ENCODE assay signal across 13 mouse cellular contexts in the genomic region with DNA sequence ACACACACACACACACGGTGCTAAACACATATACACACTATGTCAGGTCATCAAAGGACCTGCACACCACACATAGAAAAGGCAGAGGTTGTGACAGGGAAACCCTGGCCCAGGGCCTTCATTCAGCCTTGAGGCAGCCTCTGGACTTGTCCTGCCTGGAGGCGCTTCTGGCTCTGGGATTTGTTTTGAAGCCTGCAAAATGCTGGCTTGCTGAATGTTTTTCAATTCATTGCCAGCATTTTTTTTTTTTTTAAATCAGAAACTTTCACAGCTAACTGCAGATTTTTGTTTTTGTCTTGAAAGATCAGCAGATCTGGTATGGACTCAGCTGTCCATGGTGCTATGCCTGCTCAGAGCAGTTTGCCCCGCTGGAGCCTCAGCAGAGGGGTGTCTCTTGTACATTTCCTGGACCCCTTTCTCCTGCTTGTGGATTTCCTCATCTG. TPM values are rescaled to one million over a fixed set of nuclear protein-coding genes. Genes with fewer than 3 reads are reported as not detected.
A peak's percentile ranks its signal among the peaks of the same experiment; 100 is the strongest.
DNase-seq lines count a peak whose midpoint lies in the region; ATAC-seq and TF ChIP-seq lines count a peak whose summit lies in the region.
"Had no signal": no experiment of that assay in that cellular context is flagged by ENCODE, and none has a peak within 500 bp of the region (broad histone marks: within the 10 kb centered on the region; RNA-seq: fewer than 3 reads in every experiment).

No protein-coding gene starts in this region.

- no peak overlapping the region for H3K4me2 ChIP-seq in lung, embryonic 14.5 days
- no peak overlapping the region for H3K4me2 ChIP-seq in kidney, postnatal 0 days (ENCODE audit: low read length)

- no peaks in the 10 kb centered on the region for H3K9me3 ChIP-seq in lung, embryonic 14.5 days (ENCODE audit: low read depth, low read length)
- H3K9me3 ChIP-seq in kidney, postnatal 0 days (replicated peaks; ENCODE audit: low read length), result no peaks in the 10 kb centered on the region
- H3K9me3 ChIP-seq: midbrain, embryonic 10.5 days had no signal

- no peak overlapping the region for H3K4me3 ChIP-seq in lung, embryonic 14.5 days (ENCODE audit: low read depth, low read length)
- no peak overlapping the region for H3K4me3 ChIP-seq in lung, adult 2 months (replicated peaks; ENCODE audit: extremely low read depth, low read depth, low read length)
- H3K4me3 ChIP-seq in kidney, postnatal 0 days (replicated peaks; ENCODE audit: low read depth, low read length), result no peak overlapping the region
- no peak overlapping the region for H3K4me3 ChIP-seq in small intestine, adult 2 months (ENCODE audit: low read depth, low read length)
- H3K4me3 ChIP-seq: midbrain, embryonic 10.5 days had no signal

- no peak overlapping the region for H3K9ac ChIP-seq in lung, embryonic 14.5 days
- no peak overlapping the region for H3K9ac ChIP-seq in kidney, postnatal 0 days (ENCODE audit: low read depth, low read length)

- 44% methylated on average over 3 of the region's 3 CpGs for WGBS in lung, embryonic 14.5 days
- WGBS in lung, adult 2 months, result 50% methylated on average over 3 of the region's 3 CpGs
- WGBS in kidney, postnatal 0 days, result 52% methylated on average over 3 of the region's 3 CpGs
- 76% methylated on average over 3 of the region's 3 CpGs for WGBS in small intestine, adult 2 months

- no peak for TF ChIP-seq POLR2A in lung, adult 2 months (IDR thresholded peaks at IDR 0.05; ENCODE audit: borderline replicate concordance, extremely low read depth, low read depth, low read length)
- TF ChIP-seq POLR2A in small intestine, adult 2 months (IDR thresholded peaks at IDR 0.05; ENCODE audit: low read depth, low read length), result no peak

- H3K27me3 ChIP-seq in lung, embryonic 14.5 days (ENCODE audit: insufficient read depth, low read length), result no peaks in the 10 kb centered on the region
- H3K27me3 ChIP-seq in kidney, postnatal 0 days (ENCODE audit: insufficient read depth, low read length), result no peaks in the 10 kb centered on the region
- H3K27me3 ChIP-seq in small intestine, adult 2 months (ENCODE audit: control insufficient read depth, insufficient read depth, low read length), result no peaks in the 10 kb centered on the region

- peak; percentile 46 for DNase-seq in gastrocnemius, adult 18-20 months (ENCODE audit: low spot score)
- no peak for DNase-seq in gastrocnemius, postnatal 10 days
- peak; percentile 75 for DNase-seq in lung, embryonic 14.5 days
- no peak for DNase-seq in lung, adult 2 months
- peak; percentile 78 for DNase-seq in kidney, postnatal 0 days (ENCODE audit: low spot score)
- DNase-seq in cerebellum, adult 8-10 months, result no peak
- DNase-seq: right cerebral cortex, postnatal 4 days had no signal

- no peaks in the 10 kb centered on the region for H3K36me3 ChIP-seq in lung, embryonic 14.5 days (ENCODE audit: insufficient read depth)
- no peaks in the 10 kb centered on the region for H3K36me3 ChIP-seq in kidney, postnatal 0 days (ENCODE audit: insufficient read depth, low read length)
- no peaks in the 10 kb centered on the region for H3K36me3 ChIP-seq in small intestine, adult 2 months (ENCODE audit: control insufficient read depth, insufficient read depth, low read length)
- H3K36me3 ChIP-seq: midbrain, embryonic 10.5 days had no signal

- H3K4me1 ChIP-seq in lung, embryonic 14.5 days (ENCODE audit: insufficient read depth), result peaks cover 20% of the 10 kb centered on the region
- H3K4me1 ChIP-seq in lung, adult 2 months (ENCODE audit: control insufficient read depth, insufficient read depth, low read length), result no peaks in the 10 kb centered on the region
- H3K4me1 ChIP-seq in kidney, postnatal 0 days (replicated peaks; ENCODE audit: insufficient read depth, low read length), result no peaks in the 10 kb centered on the region
- H3K4me1 ChIP-seq in small intestine, adult 2 months (ENCODE audit: control insufficient read depth, insufficient read depth, insufficient read length, low read length), result peaks cover 33% of the 10 kb centered on the region

- ATAC-seq in lung, embryonic 14.5 days (ENCODE audit: insufficient read depth), result no peak; the same call in 1 of the 2 replicates
- no peak for ATAC-seq in kidney, postnatal 0 days (replicated peaks; ENCODE audit: low FRiP score, low read depth)
- ATAC-seq in monocyte, adult 5-6 weeks (replicated peaks; ENCODE audit: insufficient number of reproducible peaks, low FRiP score, low TSS enrichment, poor library complexity, severe bottlenecking), result no peak

- H3K27ac ChIP-seq in lung, embryonic 14.5 days (ENCODE audit: low read depth), result peak overlapping the region; percentile 36
- peak overlapping the region; percentile 70 for H3K27ac ChIP-seq in kidney, postnatal 0 days
- peak overlapping the region; percentile 40 for H3K27ac ChIP-seq in small intestine, adult 2 months (ENCODE audit: insufficient read depth, low read depth, low read length)
- H3K27ac ChIP-seq: midbrain, embryonic 10.5 days had no signal

- TF ChIP-seq CTCF in lung, embryonic 14.5 days (IDR thresholded peaks at IDR 0.05; ENCODE audit: low read depth), result no peak
- TF ChIP-seq CTCF in lung, adult 2 months (IDR thresholded peaks at IDR 0.05; ENCODE audit: insufficient read depth, low read length), result no peak
- TF ChIP-seq CTCF in kidney, postnatal 0 days (IDR thresholded peaks at IDR 0.05; ENCODE audit: low read depth), result no peak
- no peak for TF ChIP-seq CTCF in small intestine, adult 2 months (IDR thresholded peaks at IDR 0.05; ENCODE audit: extremely low read depth, insufficient read length, insufficient replicate concordance, low read depth, low read length)

RNA-seq across cellular contexts. Expression of a gene that starts 11.4 kb away (rescaled TPM):
- total RNA-seq in gastrocnemius, adult 18-20 months (2021), result 1 to 10 TPM; 3.6 to 5.0 TPM
- total RNA-seq in gastrocnemius, postnatal 10 days (2021), result 1 to 10 TPM; 8.8 to 9.8 TPM
- polyA plus RNA-seq in lung, embryonic 14.5 days (2014; fragmentation: Nextera tagmentation; extraction: Ambion mirVana), result 2.9 and 4.0 TPM in 2 replicates
- 16.5 and 18.0 TPM in 2 replicates for polyA plus RNA-seq in lung, adult 2 months (2012; rRNA removed)
- 4.0 and 4.3 TPM in 2 replicates for polyA plus RNA-seq in kidney, postnatal 0 days (2015; fragmentation: Nextera tagmentation; extraction: Ambion mirVana)
- polyA plus RNA-seq in small intestine, adult 2 months (2012; rRNA removed), result 19.3 and 28.3 TPM in 2 replicates
- total RNA-seq in monocyte, adult 5-6 weeks (2017), result 0.48 to 2.1 TPM in 2 of 3 replicates, not detected in the other

RNA-seq across cellular contexts. Expression of a gene that starts 30.3 kb away (rescaled TPM):
- not detected for total RNA-seq in gastrocnemius, adult 18-20 months (2021)
- not detected for total RNA-seq in gastrocnemius, postnatal 10 days (2021)
- polyA plus RNA-seq in lung, embryonic 14.5 days (2014; fragmentation: Nextera tagmentation; extraction: Ambion mirVana), result not detected in 2 replicates
- not detected in 2 replicates for polyA plus RNA-seq in lung, adult 2 months (2012; rRNA removed)
- polyA plus RNA-seq in kidney, postnatal 0 days (2015; fragmentation: Nextera tagmentation; extraction: Ambion mirVana), result not detected in 2 replicates
- polyA plus RNA-seq in small intestine, adult 2 months (2012; rRNA removed), result not detected in 2 replicates
- total RNA-seq in monocyte, adult 5-6 weeks (2017), result not detected in 3 replicates
- total RNA-seq: left cerebral cortex, postnatal 25 days had no signal
- polyA plus RNA-seq: embryonic facial prominence, embryonic 11.5 days; heart, embryonic 14.5 days; midbrain, embryonic 10.5 days had no signal

Comparison
In these comparisons a context has a peak if more than half of its experiments do, and no peak if none do; other contexts are left out.
1. DNase-seq: peak in gastrocnemius, adult 18-20 months (single experiment), lung, embryonic 14.5 days (single experiment) and kidney, postnatal 0 days (single experiment); none in gastrocnemius, postnatal 10 days (single experiment), lung, adult 2 months (single experiment) and cerebellum, adult 8-10 months (single experiment).
2. Peak in every context shown above with its lines, with median percentiles within 50 percentile points of each other: H3K27ac ChIP-seq.